Mouse (Mus musculus) cortical plate, adult 2 months (tissue): Measurements from ENCODE around the gene Vapb.

Experiments
- CTCF ChIP-seq: fragments of 200-500 bp; IDR thresholded peaks from 2 replicates; pipeline ENCODE4 v1.5.1; 2011; ENCODE audit warnings: mild to moderate bottlenecking, control low read depth, low read length; ENCODE audit not compliant: insufficient read depth; ENCODE audit errors: extremely low read depth
- POLR2A ChIP-seq: fragments of 200-500 bp; IDR thresholded peaks from 2 replicates; pipeline ENCODE4 v1.6.1; 2011; ENCODE audit warnings: mild to moderate bottlenecking, low read length, control low read depth; ENCODE audit not compliant: insufficient read depth; ENCODE audit errors: extremely low read depth

GRCm38 (mm10) chr2:173734426-173734825 lies 2.9 kb upstream of the Vapb start:
- TF ChIP-seq CTCF (no peak), POLR2A (no peak)
